Mouse (Mus musculus) brain, embryonic 14.5 days (tissue): Measurements from ENCODE around the gene Cmklr1.

Source experiments
- CTCF ChIP-seq: fragments of 200-500 bp; IDR thresholded peaks from 2 replicates; pipeline ENCODE4 v1.5.1; 2012; ENCODE audit warnings: inconsistent platforms, mild to moderate bottlenecking, moderate library complexity, borderline replicate concordance; ENCODE audit not compliant: insufficient read depth, insufficient read length; ENCODE audit errors: extremely low read depth
- POLR2A ChIP-seq: fragments of 200-500 bp; IDR thresholded peaks from 2 replicates; pipeline ENCODE4 v1.6.1; 2012; ENCODE audit warnings: mild to moderate bottlenecking, inconsistent platforms, borderline replicate concordance; ENCODE audit not compliant: poor library complexity, insufficient read depth, insufficient read length, severe bottlenecking; ENCODE audit errors: extremely low read depth

DNA sequence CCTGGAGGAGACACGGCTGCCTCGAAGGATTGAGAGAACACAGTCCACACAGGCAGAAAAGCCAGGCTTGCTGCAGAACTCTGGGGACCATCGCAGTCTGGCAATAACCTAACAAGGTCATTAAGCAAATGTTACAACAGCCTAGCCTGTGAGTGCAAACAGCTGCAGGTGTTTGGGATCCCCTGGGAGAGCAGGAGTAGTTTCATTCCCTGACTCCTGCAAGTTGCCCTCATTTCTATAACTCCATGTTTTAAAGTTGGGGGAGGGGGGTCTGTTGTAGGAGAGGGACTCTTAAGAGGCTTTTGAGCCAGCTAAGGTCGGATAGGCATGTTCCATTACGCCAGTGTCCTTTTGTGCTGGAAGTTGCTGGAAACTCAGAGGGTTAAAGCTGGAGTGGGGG lies 44.2 kb upstream of the Cmklr1 start:
- TF ChIP-seq CTCF (no peak), POLR2A (no peak)
